Mouse (Mus musculus) small intestine, adult 2 months (tissue): Measurements from ENCODE around the gene Coil. TPM values are rescaled to one million over a fixed set of nuclear protein-coding genes. Genes with fewer than 3 reads are reported as not detected.

ENCODE experiments used
- H3K27ac ChIP-seq: fragments of 200-500 bp; 2 replicates; pipeline ENCODE4 v1.5.1; 2012; ENCODE audit warnings: low read depth, low read length, control low read depth, inconsistent platforms; ENCODE audit not compliant: insufficient read depth
- H3K27me3 ChIP-seq: fragments of 200-500 bp; 2 replicates; pipeline ENCODE4 v1.6.1; 2012; ENCODE audit warnings: mild to moderate bottlenecking, moderate library complexity, low read length, inconsistent platforms; ENCODE audit not compliant: control insufficient read depth, insufficient read depth
- H3K36me3 ChIP-seq: fragments of 200-500 bp; 2 replicates; pipeline ENCODE4 v1.6.1; 2012; ENCODE audit warnings: mild to moderate bottlenecking, low read length, control low read depth, inconsistent platforms; ENCODE audit not compliant: control insufficient read depth, insufficient read depth
- H3K4me1 ChIP-seq: fragments of 200-500 bp; 2 replicates; pipeline ENCODE4 v1.6.1; 2012; ENCODE audit warnings: low read length, inconsistent platforms, mixed read lengths; ENCODE audit not compliant: control insufficient read depth, insufficient read depth, insufficient read length
- H3K4me3 ChIP-seq: fragments of 200-500 bp; 2 replicates; pipeline ENCODE4 v1.5.1; 2012; ENCODE audit warnings: low read depth, mild to moderate bottlenecking, control low read depth, inconsistent platforms, low read length, moderate library complexity
- CTCF ChIP-seq: fragments of 200-500 bp; IDR thresholded peaks from 2 replicates; pipeline ENCODE4 v1.5.1; 2012; ENCODE audit warnings: low read depth, mild to moderate bottlenecking, control low read depth, inconsistent platforms, low read length, moderate library complexity, mixed read lengths; ENCODE audit not compliant: insufficient replicate concordance, insufficient read length; ENCODE audit errors: extremely low read depth
- POLR2A ChIP-seq: fragments of 200-500 bp; IDR thresholded peaks from 2 replicates; pipeline ENCODE4 v1.6.1; 2012; ENCODE audit warnings: low read depth, mild to moderate bottlenecking, control low read depth, inconsistent platforms, low read length, moderate library complexity
- WGBS: fragments of 180-500 bp; shearing (Covaris S2); methylation state at CpG from one replicate; pipeline ENCODE4 v1.1.7; 2018; 5-methylcytosine and 5-hydroxymethylcytosine counted together
- polyA plus RNA-seq: library from polyadenylated mRNA; depleted of rRNA; stranded (reverse); fragments of >200 nt; gene quantifications from 2 replicates; pipeline ENCODE4 v1.2.3, GENCODE M21; 2012; rRNA removed

Coil gene
- polyA plus RNA-seq, result 1.1 and 1.4 TPM in 2 replicates

- Histone ChIP-seq H3K27ac (no peak within 1 kb of the TSS), H3K27me3 (no peaks in the 10 kb centered on the region; the same call in 1 of the 2 replicates), H3K36me3 (no peaks in the 10 kb centered on the region), H3K4me1 (no peaks in the 10 kb centered on the region; the same call in 1 of the 2 replicates), H3K4me3 (no peak within 1 kb of the TSS)
- 32% methylated on average over 2 of the region's 2 CpGs for WGBS
- TF ChIP-seq CTCF (no peak), POLR2A (peak; percentile 26; the same call in 1 of the 2 replicates)
Observed at GRCm38 (mm10) chr11:88970202-88970732, at the start of gene Coil. Gene Coil (plus strand): TSS chr11:88970252.

DNA sequence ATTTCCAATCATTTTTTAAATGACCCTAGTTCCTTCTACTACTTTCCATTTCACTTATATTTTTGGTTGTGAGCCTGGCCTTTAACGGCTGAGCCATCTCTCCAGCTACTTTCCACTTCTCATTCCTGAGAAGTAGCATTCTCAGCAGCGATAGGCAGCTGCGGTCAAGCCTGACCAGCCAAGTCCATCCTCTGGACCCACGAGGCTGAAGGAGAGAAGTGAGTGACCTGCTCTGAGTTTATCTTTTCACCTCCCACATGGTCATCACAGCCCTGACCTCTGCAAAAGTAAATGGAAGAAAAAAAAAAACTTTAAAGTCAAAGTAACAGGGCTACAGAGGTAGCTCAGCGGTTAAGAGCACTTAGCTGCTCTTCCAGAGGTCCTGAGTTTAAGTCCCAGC lies 43.5 kb upstream of the Coil start:
- TF ChIP-seq POLR2A (no peak), CTCF (no peak)
- H3K36me3 ChIP-seq, result peaks cover 32% of the 10 kb centered on the region

GRCm38 (mm10) chr11:88931692-88932530 lies 38.1 kb upstream of the Coil start:
- 91% methylated on average over 14 of the region's 14 CpGs for WGBS
- peaks cover 52% of the 10 kb centered on the region for H3K36me3 ChIP-seq
- no peak overlapping the region for H3K4me3 ChIP-seq
- H3K4me1 ChIP-seq, result no peaks in the 10 kb centered on the region
- TF ChIP-seq POLR2A, result no peak
- no peak for TF ChIP-seq CTCF
- H3K27ac ChIP-seq, result no peak overlapping the region
- H3K27me3 ChIP-seq, result no peaks in the 10 kb centered on the region

More for the DNA sequence above, 43.5 kb upstream of the Coil start:
- WGBS, result 88% methylated on average over 5 of the region's 5 CpGs
- no peak overlapping the region for H3K27ac ChIP-seq
- H3K4me3 ChIP-seq, result no peak overlapping the region
- no peaks in the 10 kb centered on the region for H3K4me1 ChIP-seq
- no peaks in the 10 kb centered on the region for H3K27me3 ChIP-seq

DNA sequence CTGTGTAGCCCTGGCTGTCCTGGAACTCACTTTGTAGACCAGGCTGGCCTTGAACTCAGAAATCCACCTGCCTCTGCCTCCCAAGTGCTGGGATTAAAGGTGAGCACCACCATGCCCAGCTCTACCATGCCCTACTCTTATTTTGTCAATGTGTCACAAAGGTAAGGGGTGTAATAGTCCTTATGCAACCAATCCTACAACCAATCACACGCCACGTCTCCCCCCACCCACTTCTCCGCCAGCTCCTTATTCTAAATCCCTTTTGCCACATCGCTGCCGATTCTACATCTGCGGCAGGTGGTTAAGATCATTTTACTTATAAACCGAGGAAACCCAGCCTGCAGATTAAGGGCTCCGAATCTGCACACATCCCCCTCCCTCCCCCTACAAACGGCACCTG lies 37.0 kb upstream of the Coil start:
- peaks cover 46% of the 10 kb centered on the region for H3K36me3 ChIP-seq
- 95% methylated on average over 9 of the region's 9 CpGs for WGBS

GRCm38 (mm10) chr11:88934089-88935000 lies 35.7 kb upstream of the Coil start:
- 92% methylated on average over 19 of the region's 19 CpGs for WGBS
- Histone ChIP-seq H3K27ac (no peak overlapping the region), H3K36me3 (peaks cover 35% of the 10 kb centered on the region), H3K4me3 (no peak overlapping the region), H3K4me1 (no peaks in the 10 kb centered on the region), H3K27me3 (no peaks in the 10 kb centered on the region)
- no peak for TF ChIP-seq CTCF
- no peak for TF ChIP-seq POLR2A

More for the DNA sequence above, 37.0 kb upstream of the Coil start:
- Histone ChIP-seq H3K27ac (no peak overlapping the region), H3K27me3 (no peaks in the 10 kb centered on the region), H3K4me1 (no peaks in the 10 kb centered on the region), H3K4me3 (no peak overlapping the region)
- TF ChIP-seq POLR2A (no peak), CTCF (no peak)

DNA sequence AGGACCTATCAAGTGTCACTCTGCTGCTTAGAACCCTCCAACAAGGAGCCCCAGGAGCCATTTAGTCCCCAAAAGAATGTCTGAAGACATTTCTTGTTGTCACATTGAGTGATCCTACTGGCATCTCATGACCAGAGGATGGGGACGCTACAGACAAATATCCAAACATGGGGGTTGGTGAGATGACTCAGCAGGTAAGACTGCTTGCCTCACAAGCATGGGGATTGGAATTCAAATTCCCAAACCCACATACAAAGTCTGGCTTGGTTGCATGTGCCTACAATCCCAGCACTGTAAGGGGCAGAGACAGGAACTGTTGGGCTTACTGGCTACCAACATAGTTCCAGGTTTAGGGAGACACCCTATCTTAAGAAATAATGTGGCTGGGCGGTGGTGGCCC lies 32.2 kb upstream of the Coil start:
- WGBS, result 92% methylated on average over 2 of the region's 2 CpGs
- H3K36me3 ChIP-seq, result peaks cover 31% of the 10 kb centered on the region
- H3K4me1 ChIP-seq, result no peaks in the 10 kb centered on the region
- TF ChIP-seq CTCF (no peak), POLR2A (no peak)
- H3K27ac ChIP-seq, result no peak overlapping the region
- no peak overlapping the region for H3K4me3 ChIP-seq
- H3K27me3 ChIP-seq, result no peaks in the 10 kb centered on the region
